Mouse (Mus musculus): ENCODE measurements around the gene Trpc4.

Trpc4 gene

DNA sequence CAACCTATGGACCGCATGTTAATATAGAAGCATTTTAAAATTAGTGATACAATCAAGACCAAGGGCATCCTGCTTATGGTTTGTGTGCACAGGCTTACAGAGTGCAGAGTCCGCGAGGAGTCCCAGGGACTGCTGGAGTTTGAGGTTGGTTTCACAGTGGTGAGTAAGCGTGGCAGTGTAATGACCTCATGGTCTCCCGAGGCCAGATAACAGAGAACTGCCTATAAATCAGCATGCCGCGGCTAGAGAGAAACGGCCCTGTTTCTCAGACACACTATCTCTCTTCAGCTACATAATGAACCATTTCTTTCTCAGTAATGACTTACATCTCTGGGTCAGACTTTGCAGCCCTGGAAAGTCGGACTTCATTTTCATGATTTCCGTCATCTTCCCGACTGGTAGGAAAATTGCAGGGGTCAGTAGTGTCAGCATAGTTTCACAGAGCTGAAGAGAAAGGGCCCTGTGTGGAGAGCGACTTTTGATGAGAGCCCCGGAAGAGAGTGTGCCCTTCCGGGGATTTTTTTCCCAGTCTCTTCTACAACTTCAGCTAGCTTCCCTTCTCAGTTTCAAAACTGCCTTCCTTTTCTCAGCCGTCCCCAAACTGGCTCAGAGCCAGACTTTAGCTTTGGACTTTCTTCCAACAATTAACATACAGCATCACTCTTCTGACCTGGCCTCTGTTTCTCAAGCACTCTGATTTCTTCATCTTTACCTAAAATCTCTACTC, 202.8 kb downstream of the Trpc4 start:
- H3K27me3 ChIP-seq (ENCODE audit: control insufficient read depth, insufficient read depth, low read length, poor library complexity, severe bottlenecking) = no peaks in the 10 kb centered on the region
- H3K36me3 ChIP-seq (ENCODE audit: control insufficient read depth, insufficient read depth, low read length, poor library complexity, severe bottlenecking) = no peaks in the 10 kb centered on the region
- DNase-seq (ENCODE audit: low read depth, low spot score) = no peak

DNA sequence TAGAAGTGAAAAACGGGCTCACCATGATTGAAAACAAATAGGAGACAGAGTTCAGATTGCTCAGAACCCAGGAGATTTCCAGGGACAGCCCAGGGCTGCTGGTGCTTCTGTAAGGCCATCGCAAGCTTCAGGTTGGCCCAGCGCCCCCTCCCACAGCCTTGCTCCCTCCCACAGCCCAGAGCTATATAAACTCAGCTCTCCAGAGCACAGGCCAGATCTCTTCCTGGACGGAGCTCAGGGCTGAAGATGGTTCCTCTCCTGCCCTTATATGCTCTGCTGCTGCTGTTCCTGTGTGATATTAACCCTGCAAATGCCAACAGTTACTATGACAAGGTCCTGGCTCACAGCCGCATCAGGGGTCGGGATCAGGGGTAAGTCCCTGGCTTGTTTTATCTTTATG, 205.1 kb downstream of the Trpc4 start, which contains the start of gene Postn:
TSS of gene Postn (plus strand) at position 213 of the 400 bp plus-strand sequence.
- Histone ChIP-seq H3K36me3 (ENCODE audit: control insufficient read depth, insufficient read depth, low read length, poor library complexity, severe bottlenecking) (no peaks in the 10 kb centered on the region), H3K27me3 (ENCODE audit: control insufficient read depth, insufficient read depth, low read length, poor library complexity, severe bottlenecking) (no peaks in the 10 kb centered on the region)
- DNase-seq (ENCODE audit: low read depth, low spot score) = no peak

DNA sequence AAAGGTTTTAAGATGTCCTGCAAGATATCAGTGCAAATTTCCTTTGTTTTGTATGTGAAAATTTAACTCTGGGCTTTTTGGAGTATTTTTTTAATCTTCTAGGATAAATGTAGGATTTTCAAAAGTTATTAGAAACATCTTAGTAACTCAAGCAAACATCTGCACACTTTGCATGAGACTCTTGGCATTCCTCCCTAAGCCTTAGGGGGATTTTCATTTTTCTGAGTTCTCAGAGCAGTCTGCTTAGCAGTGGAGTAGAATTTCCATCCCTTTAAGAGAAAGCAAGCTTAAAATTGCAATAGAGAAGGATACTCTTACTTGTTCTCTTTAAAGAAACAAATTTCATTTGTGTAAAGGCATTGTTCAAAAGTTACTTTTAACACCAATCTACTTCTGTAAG, 205.8 kb downstream of the Trpc4 start:
- no peaks in the 10 kb centered on the region for H3K36me3 ChIP-seq (ENCODE audit: control insufficient read depth, insufficient read depth, low read length, poor library complexity, severe bottlenecking)
- H3K27me3 ChIP-seq (ENCODE audit: control insufficient read depth, insufficient read depth, low read length, poor library complexity, severe bottlenecking) = no peaks in the 10 kb centered on the region
- no peak for DNase-seq (ENCODE audit: low read depth, low spot score)
